Mouse (Mus musculus) embryonic facial prominence, embryonic 11.5 days (tissue): ENCODE measurements around the gene Cand2. TPM values are rescaled to one million over a fixed set of nuclear protein-coding genes. Genes with fewer than 3 reads are reported as not detected.

ENCODE experiments used
- ATAC-seq: fragments of 200-750 bp; cut with Nextera tagmentation; replicated peaks from 2 replicates; pipeline ENCODE4 v1.8.0; 2017; ENCODE audit warnings: low read depth; ENCODE audit not compliant: insufficient number of reproducible peaks, low FRiP score, low TSS enrichment
- DNase-seq: peaks from one replicate; pipeline ENCODE4 v3.0.0-alpha.2; 2015; ENCODE audit warnings: low spot score
- H3K27ac ChIP-seq: fragments of 300-500 bp; sonication (generic); replicated peaks from 2 replicates; pipeline ENCODE4 v1.5.1; 2014; ENCODE audit warnings: mild to moderate bottlenecking, low read depth, low read length, control low read depth
- H3K27me3 ChIP-seq: fragments of 300-500 bp; sonication (generic); 2 replicates; pipeline ENCODE4 v1.6.1; 2014; ENCODE audit warnings: mild to moderate bottlenecking, low read length, moderate library complexity, mixed read lengths; ENCODE audit not compliant: control insufficient read depth, insufficient read depth
- H3K36me3 ChIP-seq: fragments of 300-500 bp; sonication (generic); replicated peaks from 2 replicates; pipeline ENCODE4 v1.6.1; 2014; ENCODE audit warnings: low read depth, mild to moderate bottlenecking, low read length, moderate library complexity, mixed read lengths; ENCODE audit not compliant: control insufficient read depth, insufficient read depth
- H3K4me1 ChIP-seq: fragments of 300-500 bp; sonication (generic); 2 replicates; pipeline ENCODE4 v1.6.1; 2014; ENCODE audit warnings: low read length, mixed read lengths; ENCODE audit not compliant: control insufficient read depth, insufficient read depth
- H3K4me2 ChIP-seq: fragments of 300-500 bp; sonication (generic); 2 replicates; pipeline ENCODE4 v1.6.1; 2014; ENCODE audit warnings: low read depth, mild to moderate bottlenecking, control low read depth, low read length, moderate library complexity
- H3K4me3 ChIP-seq: fragments of 300-500 bp; sonication (generic); 2 replicates; pipeline ENCODE4 v1.5.1; 2014; ENCODE audit warnings: low read depth, low read length, control low read depth
- H3K9ac ChIP-seq: fragments of 300-500 bp; sonication (generic); replicated peaks from 2 replicates; pipeline ENCODE4 v1.6.1; 2014; ENCODE audit warnings: mild to moderate bottlenecking, control low read depth, low read length
- H3K9me3 ChIP-seq: fragments of 300-500 bp; sonication (generic); replicated peaks from 2 replicates; pipeline ENCODE4 v1.6.1; 2016; ENCODE audit warnings: mild to moderate bottlenecking, low read length, inconsistent platforms, mixed read lengths; ENCODE audit not compliant: control insufficient read depth
- WGBS: fragments of 180-500 bp; shearing (Covaris S2); extraction: QIAGEN DNeasy Blood & Tissue Kit; methylation state at CpG from one replicate; pipeline ENCODE4 v1.1.7; 2014; 5-methylcytosine and 5-hydroxymethylcytosine counted together
- microRNA-seq: library from miRNA; unstranded; fragments of <30 nt; microRNA quantifications from one replicate; pipeline ENCODE4, GENCODE M21; 2016; ENCODE audit warnings: borderline number of aligned reads
- polyA plus RNA-seq: library from polyadenylated mRNA; unstranded; fragments of >200 nt; fragmentation: Nextera tagmentation; extraction: Ambion mirVana; gene quantifications from 2 replicates; pipeline ENCODE4 v1.2.1, GENCODE M21; 2014

The Cand2 gene
- polyA plus RNA-seq, 1 experiment from 2014 or later = 36.2 TPM

- 0 out of 2 replicates have a peak, but pooled peaks cover 2% of the 10 kb centered on the region for H3K36me3 ChIP-seq
- H3K4me1 ChIP-seq = no peaks in the 10 kb centered on the region
- no peak overlapping the region for H3K27ac ChIP-seq
- no peaks in the 10 kb centered on the region for H3K27me3 ChIP-seq
- H3K4me2 ChIP-seq = no peak overlapping the region
- H3K4me3 ChIP-seq = no peak overlapping the region
- ATAC-seq (no peak), DNase-seq (no peak)
- H3K9ac ChIP-seq = no peak overlapping the region
- WGBS = 67% methylated on average over 2 of the region's 2 CpGs
- no peaks in the 10 kb centered on the region for H3K9me3 ChIP-seq
Observed at GRCm38 (mm10) chr6:115854432-115854831, 80.1 kb downstream of the Cand2 start.

Small RNAs within 50 kb of the gene (microRNA-seq; reads per million reads assigned to microRNA genes)
- gene Mir7660 = not detected

Other genes starting within 250 kb of the Cand2 start
- 29.4 and 30.3 TPM in 2 replicates for gene Tsen2, start 229.9 kb upstream of the Cand2 start, polyA plus RNA-seq
- 0.31 and 0.38 TPM in 2 replicates for gene Mkrn2os, start 182.0 kb upstream of the Cand2 start, polyA plus RNA-seq
- gene Mkrn2, start 172.6 kb upstream of the Cand2 start, polyA plus RNA-seq = 28.1 and 28.5 TPM in 2 replicates
- gene Raf1, start 97.9 kb upstream of the Cand2 start, polyA plus RNA-seq = 124 and 131 TPM in 2 replicates
- gene Tmem40, start 12.1 kb upstream of the Cand2 start, polyA plus RNA-seq = 2.0 and 3.3 TPM in 2 replicates
- gene Rpl32, start 34.2 kb downstream of the Cand2 start, polyA plus RNA-seq = 2,072 and 2,207 TPM in 2 replicates
- gene Efcab12, start 63.9 kb downstream of the Cand2 start, polyA plus RNA-seq = 0.39 and 1.5 TPM in 2 replicates
- 22.5 and 24.8 TPM in 2 replicates for gene Mbd4, start 78.8 kb downstream of the Cand2 start, polyA plus RNA-seq
- gene Ift122, start 78.9 kb downstream of the Cand2 start, polyA plus RNA-seq = 25.1 and 27.2 TPM in 2 replicates
- gene Rho, start 157.2 kb downstream of the Cand2 start, polyA plus RNA-seq = 0.14 TPM in 1 of 2 replicates, not detected in the other
- gene H1foo, start 170.4 kb downstream of the Cand2 start, polyA plus RNA-seq = not detected in 2 replicates
- gene Plxnd1, start 220.5 kb downstream of the Cand2 start, polyA plus RNA-seq = 19.1 and 20.3 TPM in 2 replicates